Mouse (Mus musculus): ENCODE results near the gene Cntrob.

- no peak for TF ChIP-seq CTCF (IDR thresholded peaks at IDR 0.05; ENCODE audit: low read depth)
- TF ChIP-seq EP300 (IDR thresholded peaks at IDR 0.05; ENCODE audit: low read depth), result no peak
Observed at GRCm38 (mm10) chr11:69368356-69369214, 45.0 kb upstream of the Cntrob start.

Data from liver, postnatal 0 days (tissue).